Mouse (Mus musculus) hindbrain, embryonic 16.5 days (tissue): ENCODE data around the gene Rara. TPM values are rescaled to one million over a fixed set of nuclear protein-coding genes. Genes with fewer than 3 reads are reported as not detected.
A peak's percentile ranks its signal among the peaks of the same experiment; 100 is the strongest.

Experiments used
- ATAC-seq: fragments of 200-750 bp; cut with Nextera tagmentation; 2 replicates; pipeline ENCODE4 v1.8.0; 2017; ENCODE audit warnings: moderate TSS enrichment, moderate library complexity
- H3K27ac ChIP-seq: fragments of 300-500 bp; sonication (generic); 2 replicates; pipeline ENCODE4 v1.5.1; 2014; ENCODE audit warnings: low read depth, mild to moderate bottlenecking, control low read depth, low read length, moderate library complexity
- H3K27me3 ChIP-seq: fragments of 300-500 bp; sonication (generic); replicated peaks from 2 replicates; pipeline ENCODE4 v1.6.1; 2014; ENCODE audit warnings: low read length; ENCODE audit not compliant: control insufficient read depth, insufficient read depth
- H3K36me3 ChIP-seq: fragments of 300-500 bp; sonication (generic); 2 replicates; pipeline ENCODE4 v1.6.1; 2014; ENCODE audit warnings: mild to moderate bottlenecking, low read length, moderate library complexity, mixed read lengths; ENCODE audit not compliant: control insufficient read depth, insufficient read depth
- H3K4me1 ChIP-seq: fragments of 300-500 bp; sonication (generic); 2 replicates; pipeline ENCODE4 v1.6.1; 2014; ENCODE audit warnings: low read depth, low read length; ENCODE audit not compliant: control insufficient read depth, insufficient read depth
- H3K4me2 ChIP-seq: fragments of 300-500 bp; sonication (generic); 2 replicates; pipeline ENCODE4 v1.6.1; 2014; ENCODE audit warnings: mild to moderate bottlenecking, low read length, control low read depth, moderate library complexity
- H3K4me3 ChIP-seq: fragments of 300-500 bp; sonication (generic); 2 replicates; pipeline ENCODE4 v1.5.1; 2014; ENCODE audit warnings: mild to moderate bottlenecking, low read length, control low read depth, moderate library complexity
- H3K9ac ChIP-seq: fragments of 300-500 bp; sonication (generic); 2 replicates; pipeline ENCODE4 v1.6.1; 2014; ENCODE audit warnings: low read depth, mild to moderate bottlenecking, control low read depth, low read length, moderate library complexity
- H3K9me3 ChIP-seq: fragments of 300-500 bp; sonication (generic); 2 replicates; pipeline ENCODE4 v1.6.1; 2014; ENCODE audit warnings: mild to moderate bottlenecking, low read length, moderate library complexity; ENCODE audit not compliant: control insufficient read depth
- WGBS: fragments of 180-500 bp; shearing (Covaris S2); extraction: QIAGEN DNeasy Blood & Tissue Kit; methylation state at CpG from one replicate; pipeline ENCODE4 v1.1.7; 2014; 5-methylcytosine and 5-hydroxymethylcytosine counted together
- polyA plus RNA-seq: library from polyadenylated mRNA; unstranded; fragments of >200 nt; fragmentation: Nextera tagmentation; extraction: Ambion mirVana; gene quantifications from 2 replicates; pipeline ENCODE4 v1.2.1, GENCODE M21; 2015

Rara gene
- polyA plus RNA-seq, 1 experiment from 2014 or later = 12.1 TPM

DNA sequence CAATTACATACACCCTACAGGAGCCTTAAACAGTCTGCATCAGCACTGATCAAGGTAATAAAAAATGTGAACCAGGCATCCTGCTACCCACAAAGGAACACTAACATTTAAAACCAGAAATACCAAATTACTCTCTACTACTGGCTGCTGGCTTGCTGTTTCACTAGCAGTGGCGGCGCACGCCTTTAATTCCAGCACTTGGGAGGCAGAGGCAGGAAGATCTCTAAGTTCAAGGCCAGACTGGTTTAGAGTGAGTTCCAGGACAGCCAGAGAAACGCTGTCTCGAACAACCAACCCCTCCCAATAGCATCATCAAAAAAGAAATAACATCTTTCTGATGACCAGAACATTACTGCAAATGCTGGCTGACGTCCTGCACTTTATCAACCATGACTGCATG lies 92.2 kb downstream of the Rara start:
- Histone ChIP-seq H3K4me1 (peaks cover 11% of the 10 kb centered on the region), H3K9ac (no peak overlapping the region), H3K9me3 (no peaks in the 10 kb centered on the region), H3K27me3 (no peaks in the 10 kb centered on the region), H3K4me2 (no peak overlapping the region), H3K27ac (no peak overlapping the region), H3K4me3 (no peak overlapping the region), H3K36me3 (no peaks in the 10 kb centered on the region; the same call in 1 of the 2 replicates)
- 95% methylated on average over 6 of the region's 6 CpGs for WGBS
- no peak for ATAC-seq

DNA sequence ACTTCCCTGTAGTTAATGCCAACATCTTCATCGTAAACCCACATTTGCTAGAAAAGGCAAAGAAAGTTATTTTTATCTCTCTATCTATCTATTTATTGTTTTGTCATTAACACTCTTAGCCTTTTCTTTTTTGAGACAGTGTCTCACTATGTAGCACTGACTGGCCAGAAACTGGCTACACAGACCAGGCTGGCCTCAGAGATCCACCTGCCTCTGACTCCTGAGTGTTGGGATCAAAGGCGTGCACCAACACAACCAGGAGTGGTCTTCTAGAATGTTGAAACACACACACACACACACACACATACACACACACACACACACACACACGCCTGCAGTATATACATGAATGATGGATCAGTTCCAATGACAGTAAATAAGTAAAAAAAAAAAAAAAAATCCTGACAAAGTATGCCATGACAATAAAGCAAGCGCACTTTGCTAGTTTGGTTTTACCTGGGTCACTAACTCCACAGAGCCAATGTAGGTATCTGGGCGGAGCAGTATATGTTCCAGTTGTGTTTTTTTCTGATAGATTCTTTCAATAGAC lies 94.8 kb downstream of the Rara start:
- peaks cover 11% of the 10 kb centered on the region for H3K4me1 ChIP-seq
- H3K9ac ChIP-seq = no peak overlapping the region
- 76% methylated on average over 5 of the region's 5 CpGs for WGBS
- no peak overlapping the region for H3K27ac ChIP-seq
- H3K9me3 ChIP-seq = no peaks in the 10 kb centered on the region
- H3K4me2 ChIP-seq = peak overlapping the region; percentile 73
- peak overlapping the region; percentile 62; the same call in 1 of the 2 replicates for H3K4me3 ChIP-seq
- H3K27me3 ChIP-seq = no peaks in the 10 kb centered on the region
- ATAC-seq = no peak
- no peaks in the 10 kb centered on the region; the same call in 1 of the 2 replicates for H3K36me3 ChIP-seq

GRCm38 (mm10) chr11:99023094-99023493 lies 95.5 kb downstream of the Rara start:
- H3K9me3 ChIP-seq = no peaks in the 10 kb centered on the region
- peak overlapping the region; percentile 62 for H3K4me3 ChIP-seq
- peaks cover 11% of the 10 kb centered on the region for H3K4me1 ChIP-seq
- H3K27me3 ChIP-seq = no peaks in the 10 kb centered on the region
- peak overlapping the region; percentile 50 for H3K9ac ChIP-seq
- no peak for ATAC-seq
- 7% methylated on average over 4 of the region's 4 CpGs for WGBS
- peak overlapping the region; percentile 73 for H3K4me2 ChIP-seq
- no peaks in the 10 kb centered on the region; the same call in 1 of the 2 replicates for H3K36me3 ChIP-seq
- H3K27ac ChIP-seq = no peak overlapping the region

GRCm38 (mm10) chr11:99023500-99024467 lies 96.2 kb downstream of the Rara start, which contains the start of gene Top2a:
TSS of gene Top2a (minus strand) at chr11:99024189.
- peak; percentile 98 for ATAC-seq
- no peaks in the 10 kb centered on the region for H3K27me3 ChIP-seq
- H3K27ac ChIP-seq = peak within 1 kb of the TSS; percentile 39; the same call in 1 of the 2 replicates
- H3K4me2 ChIP-seq = peak within 1 kb of the TSS; percentile 73
- peaks cover 11% of the 10 kb centered on the region for H3K4me1 ChIP-seq
- under 1% methylated on average over 54 of the region's 54 CpGs for whole genome bisulfite sequencing
- H3K4me3 ChIP-seq = peak within 1 kb of the TSS; percentile 62
- peak within 1 kb of the TSS; percentile 58 for H3K9ac ChIP-seq
- H3K36me3 ChIP-seq = no peaks in the 10 kb centered on the region; the same call in 1 of the 2 replicates
- no peaks in the 10 kb centered on the region for H3K9me3 ChIP-seq

Other genes starting within 250 kb of the Rara start
- 186 and 189 TPM in 2 replicates for gene Psmd3, start 245.3 kb upstream of the Rara start, polyA plus RNA-seq
- gene Csf3, start 226.6 kb upstream of the Rara start, polyA plus RNA-seq = not detected in 2 replicates
- gene Med24, start 198.4 kb upstream of the Rara start, polyA plus RNA-seq = 62.5 and 71.1 TPM in 2 replicates
- gene Thra, start 187.2 kb upstream of the Rara start, polyA plus RNA-seq = 127 and 144 TPM in 2 replicates
- 4.9 and 5.6 TPM in 2 replicates for gene Nr1d1, start 152.5 kb upstream of the Rara start, polyA plus RNA-seq
- gene Msl1, start 132.3 kb upstream of the Rara start, polyA plus RNA-seq = 28.2 and 28.6 TPM in 2 replicates
- 41.7 and 49.2 TPM in 2 replicates for gene Casc3, start 122.9 kb upstream of the Rara start, polyA plus RNA-seq
- 11.6 and 13.0 TPM in 2 replicates for gene Rapgefl1, start 91.0 kb upstream of the Rara start, polyA plus RNA-seq
- gene Wipf2, start 64.2 kb upstream of the Rara start, polyA plus RNA-seq = 4.1 and 4.2 TPM in 2 replicates
- 4.6 and 6.3 TPM in 2 replicates for gene Cdc6, start 20.0 kb upstream of the Rara start, polyA plus RNA-seq
- 2.0 and 3.0 TPM in 2 replicates for gene Gjd3, start 55.2 kb downstream of the Rara start, polyA plus RNA-seq
- 33.1 and 44.9 TPM in 2 replicates for gene Top2a, start 96.4 kb downstream of the Rara start, polyA plus RNA-seq
- gene Igfbp4, start 113.4 kb downstream of the Rara start, polyA plus RNA-seq = 120 and 161 TPM in 2 replicates
- 0.16 TPM in 2 replicates for gene Tns4, start 161.5 kb downstream of the Rara start, polyA plus RNA-seq
- not detected in 2 replicates for gene Ccr7, start 227.3 kb downstream of the Rara start, polyA plus RNA-seq